In genomic region chr11:121475699-121476415, GRCm38 (mm10) we compare ENCODE assay signal across 8 mouse cellular contexts. TPM values are rescaled to one million over a fixed set of nuclear protein-coding genes. Genes with fewer than 3 reads are reported as not detected.
A peak's percentile ranks its signal among the peaks of the same experiment; 100 is the strongest.
DNase-seq lines count a peak whose midpoint lies in the region; ATAC-seq and TF ChIP-seq lines count a peak whose summit lies in the region.

No protein-coding gene starts in this region.

- 44% methylated on average over 9 of the region's 9 CpGs for WGBS in forebrain, embryonic 13.5 days
- 34% methylated on average over 9 of the region's 9 CpGs for WGBS in midbrain, embryonic 14.5 days

- no peaks in the 10 kb centered on the region for H3K4me1 ChIP-seq in forebrain, embryonic 13.5 days
- H3K4me1 ChIP-seq in midbrain, embryonic 14.5 days (ENCODE audit: control insufficient read depth, insufficient read depth, low read length): no peaks in the 10 kb centered on the region

- peak; percentile 24; the same call in 1 of the 2 replicates for ATAC-seq in forebrain, embryonic 13.5 days
- ATAC-seq in midbrain, embryonic 14.5 days (ENCODE audit: low FRiP score, low TSS enrichment): no peak

- peaks cover 46% of the 10 kb centered on the region for H3K36me3 ChIP-seq in forebrain, embryonic 13.5 days (ENCODE audit: poor library complexity, severe bottlenecking)
- H3K36me3 ChIP-seq in midbrain, embryonic 14.5 days (ENCODE audit: control insufficient read depth, insufficient read depth, low read length): peaks cover 43% of the 10 kb centered on the region

- H3K27me3 ChIP-seq in forebrain, embryonic 13.5 days: no peaks in the 10 kb centered on the region
- H3K27me3 ChIP-seq in midbrain, embryonic 14.5 days (ENCODE audit: control insufficient read depth, insufficient read depth, low read length): no peaks in the 10 kb centered on the region

- H3K9me3 ChIP-seq in forebrain, embryonic 13.5 days (replicated peaks): no peaks in the 10 kb centered on the region
- H3K9me3 ChIP-seq in midbrain, embryonic 14.5 days (ENCODE audit: control insufficient read depth, low read length): no peaks in the 10 kb centered on the region

- H3K27ac ChIP-seq in forebrain, embryonic 13.5 days: no peak overlapping the region
- H3K27ac ChIP-seq in midbrain, embryonic 14.5 days (replicated peaks; ENCODE audit: low read depth, low read length): no peak overlapping the region

- H3K4me3 ChIP-seq in forebrain, embryonic 13.5 days: no peak overlapping the region
- no peak overlapping the region for H3K4me3 ChIP-seq in midbrain, embryonic 14.5 days (replicated peaks; ENCODE audit: low read depth, low read length)

- peak; percentile 62 for DNase-seq in heart, adult 8-10 months (ENCODE audit: low spot score)
- no peak for DNase-seq in heart, adult 11 months
- peak; percentile 81 for DNase-seq in brain, embryonic 14.5 days (ENCODE audit: low read depth)
- DNase-seq in induced T-regulatory cell, adult 2 months (ENCODE audit: low read depth): peak; percentile 87
- peak; percentile 64 to 85 for DNase-seq in left cerebral cortex, postnatal 10 days (ENCODE audit: extremely low spot score in 1 of 2, low spot score in 2 of 2)
- DNase-seq in midbrain, embryonic 14.5 days: peak; percentile 88
- peak; percentile 77 to 91 for DNase-seq in spleen, postnatal 4 days (ENCODE audit: low spot score in 2 of 2)

- intact Hi-C loops in left cerebral cortex, postnatal 10 days (cut with DNase I): loop anchor here (5.0 kb wide), 2 partner anchors 131 to 331 kb away; no protein-coding TSS in a partner anchor

- no peak overlapping the region for H3K4me2 ChIP-seq in forebrain, embryonic 13.5 days
- H3K4me2 ChIP-seq in midbrain, embryonic 14.5 days (ENCODE audit: low read length): no peak overlapping the region

- peak; percentile 93 for TF ChIP-seq CTCF in brain, embryonic 14.5 days (IDR thresholded peaks at IDR 0.05; ENCODE audit: borderline replicate concordance, extremely low read depth, insufficient read depth, insufficient read length)

- no peak for TF ChIP-seq POLR2A in brain, embryonic 14.5 days (IDR thresholded peaks at IDR 0.05; ENCODE audit: borderline replicate concordance, extremely low read depth, insufficient read depth, insufficient read length, poor library complexity, severe bottlenecking)

- H3K9ac ChIP-seq in forebrain, embryonic 13.5 days: no peak overlapping the region
- H3K9ac ChIP-seq in midbrain, embryonic 14.5 days (replicated peaks; ENCODE audit: low read length): no peak overlapping the region

RNA-seq across cellular contexts. Expression of gene Tbcd, which starts 24.1 kb away (rescaled TPM):
- 10 to 100 TPM; 11.7 to 13.9 (median 12.5) TPM for total RNA-seq in heart, adult 8-10 months (2022)
- polyA plus RNA-seq in brain, embryonic 14.5 days (2012; rRNA removed): 80.9 and 84.6 TPM in 2 replicates
- polyA plus RNA-seq in forebrain, embryonic 13.5 days (2015; fragmentation: Nextera tagmentation; extraction: Ambion mirVana): 45.2 and 50.0 TPM in 2 replicates
- 10 to 100 TPM; 57.4 to 57.9 TPM for total RNA-seq in left cerebral cortex, postnatal 10 days (2021)
- 45.8 and 55.6 TPM in 2 replicates for polyA plus RNA-seq in midbrain, embryonic 14.5 days (2014; fragmentation: Nextera tagmentation; extraction: Ambion mirVana)

RNA-seq across cellular contexts. Expression of gene Fn3k, which starts 41.1 kb away (rescaled TPM):
- total RNA-seq in heart, adult 8-10 months (2022): 10 to 100 TPM; 26.4 to 33.5 (median 30.8) TPM
- polyA plus RNA-seq in brain, embryonic 14.5 days (2012; rRNA removed): 4.1 TPM in 2 replicates
- 2.3 and 2.5 TPM in 2 replicates for polyA plus RNA-seq in forebrain, embryonic 13.5 days (2015; fragmentation: Nextera tagmentation; extraction: Ambion mirVana)
- total RNA-seq in left cerebral cortex, postnatal 10 days (2021): 10 to 100 TPM; 16.0 to 19.0 TPM
- 3.7 and 3.9 TPM in 2 replicates for polyA plus RNA-seq in midbrain, embryonic 14.5 days (2014; fragmentation: Nextera tagmentation; extraction: Ambion mirVana)

RNA-seq across cellular contexts. Expression of gene Zfp750, which starts 43.3 kb away (rescaled TPM):
- under 1 TPM; 0.24 to 0.35 (median 0.25) TPM for total RNA-seq in heart, adult 8-10 months (2022)
- 0.45 and 0.62 TPM in 2 replicates for polyA plus RNA-seq in brain, embryonic 14.5 days (2012; rRNA removed)
- 0.19 and 0.44 TPM in 2 replicates for polyA plus RNA-seq in forebrain, embryonic 13.5 days (2015; fragmentation: Nextera tagmentation; extraction: Ambion mirVana)
- not detected for total RNA-seq in left cerebral cortex, postnatal 10 days (2021)
- 0.12 and 0.38 TPM in 2 replicates for polyA plus RNA-seq in midbrain, embryonic 14.5 days (2014; fragmentation: Nextera tagmentation; extraction: Ambion mirVana)

RNA-seq across cellular contexts. Expression of gene Fn3krp, which starts 54.7 kb away (rescaled TPM):
- total RNA-seq in heart, adult 8-10 months (2022): 1 to 10 TPM; 4.8 to 6.5 (median 5.4) TPM
- polyA plus RNA-seq in brain, embryonic 14.5 days (2012; rRNA removed): 12.1 and 15.4 TPM in 2 replicates
- polyA plus RNA-seq in forebrain, embryonic 13.5 days (2015; fragmentation: Nextera tagmentation; extraction: Ambion mirVana): 10.3 and 11.0 TPM in 2 replicates
- 10 to 100 TPM; 21.7 to 21.9 TPM for total RNA-seq in left cerebral cortex, postnatal 10 days (2021)
- 7.7 and 7.8 TPM in 2 replicates for polyA plus RNA-seq in midbrain, embryonic 14.5 days (2014; fragmentation: Nextera tagmentation; extraction: Ambion mirVana)
